Mouse (Mus musculus) heart, adult 2 months (tissue): ENCODE results near the gene Znrd1as. TPM values are rescaled to one million over a fixed set of nuclear protein-coding genes. Genes with fewer than 3 reads are reported as not detected.
A peak's percentile ranks its signal among the peaks of the same experiment; 100 is the strongest.

Experiments used
- DNase-seq, 2 experiments: peaks; one replicate each; pipeline ENCODE4 v3.0.0; 2021
- H3K27ac ChIP-seq: fragments of 200-600 bp; 2 replicates; pipeline ENCODE4 v1.8.1; 2022
- H3K27me3 ChIP-seq: fragments of 200-500 bp; 2 replicates; pipeline ENCODE4 v1.6.1; 2012; ENCODE audit warnings: mild to moderate bottlenecking, low read length, inconsistent platforms, mixed read lengths; ENCODE audit not compliant: control insufficient read depth, insufficient read depth
- H3K36me3 ChIP-seq: fragments of 200-500 bp; 2 replicates; pipeline ENCODE4 v1.6.1; 2012; ENCODE audit warnings: low read length, inconsistent platforms; ENCODE audit not compliant: control insufficient read depth, insufficient read depth
- H3K4me1 ChIP-seq: fragments of 200-500 bp; 2 replicates; pipeline ENCODE4 v1.6.1; 2011; ENCODE audit warnings: low read length; ENCODE audit not compliant: control insufficient read depth, insufficient read depth
- H3K4me3 ChIP-seq: fragments of 200-600 bp; 2 replicates; pipeline ENCODE4 v1.8.1; 2022
- H3K79me2 ChIP-seq: fragments of 200-500 bp; replicated peaks from 2 replicates; pipeline ENCODE4 v1.6.1; 2012; ENCODE audit warnings: mild to moderate bottlenecking, inconsistent platforms, low read length, moderate library complexity, mixed read lengths; ENCODE audit not compliant: control insufficient read depth, insufficient read depth
- H3K9ac ChIP-seq: fragments of 200-500 bp; 2 replicates; pipeline ENCODE4 v1.6.1; 2012; ENCODE audit warnings: low read depth, mild to moderate bottlenecking, control low read depth, inconsistent platforms, low read length, mixed read lengths
- CTCF ChIP-seq: fragments of 200-600 bp; IDR thresholded peaks from 2 replicates; pipeline ENCODE4 v1.8.1; 2022; ENCODE audit warnings: antibody characterized with exemption, mild to moderate bottlenecking, moderate library complexity
- EP300 ChIP-seq: fragments of 200-500 bp; IDR thresholded peaks from 2 replicates; pipeline ENCODE4 v1.6.1; 2011; ENCODE audit warnings: low read depth, low read length, control low read depth; ENCODE audit not compliant: insufficient read depth
- POLR2A ChIP-seq: fragments of 200-500 bp; IDR thresholded peaks from 2 replicates; pipeline ENCODE4 v1.6.1; 2011; ENCODE audit warnings: mild to moderate bottlenecking, low read depth, low read length, control low read depth; ENCODE audit not compliant: insufficient read depth
- WGBS: fragments of 180-500 bp; shearing (Covaris S2); methylation state at CpG from one replicate; pipeline ENCODE4 v1.1.7; 2018; 5-methylcytosine and 5-hydroxymethylcytosine counted together
- intact Hi-C: fragments of 180-260 bp; cut with DNase I; formaldehyde crosslinking; loops from one replicate; pipeline ENCODE4 v1.15.1; 2025
- polyA plus RNA-seq: library from polyadenylated mRNA; depleted of rRNA; stranded (reverse); fragments of >200 nt; gene quantifications from 2 replicates; pipeline ENCODE4 v1.2.3, GENCODE M21; 2012
- total RNA-seq, 2 experiments: library from RNA; stranded (reverse); gene quantifications; 2 replicates each; pipeline ENCODE4 v1.2.3; 2021

Znrd1as gene
- total and polyA plus RNA-seq, 3 experiments, result 4.0 to 18.2 (median 14.1) TPM

DNA sequence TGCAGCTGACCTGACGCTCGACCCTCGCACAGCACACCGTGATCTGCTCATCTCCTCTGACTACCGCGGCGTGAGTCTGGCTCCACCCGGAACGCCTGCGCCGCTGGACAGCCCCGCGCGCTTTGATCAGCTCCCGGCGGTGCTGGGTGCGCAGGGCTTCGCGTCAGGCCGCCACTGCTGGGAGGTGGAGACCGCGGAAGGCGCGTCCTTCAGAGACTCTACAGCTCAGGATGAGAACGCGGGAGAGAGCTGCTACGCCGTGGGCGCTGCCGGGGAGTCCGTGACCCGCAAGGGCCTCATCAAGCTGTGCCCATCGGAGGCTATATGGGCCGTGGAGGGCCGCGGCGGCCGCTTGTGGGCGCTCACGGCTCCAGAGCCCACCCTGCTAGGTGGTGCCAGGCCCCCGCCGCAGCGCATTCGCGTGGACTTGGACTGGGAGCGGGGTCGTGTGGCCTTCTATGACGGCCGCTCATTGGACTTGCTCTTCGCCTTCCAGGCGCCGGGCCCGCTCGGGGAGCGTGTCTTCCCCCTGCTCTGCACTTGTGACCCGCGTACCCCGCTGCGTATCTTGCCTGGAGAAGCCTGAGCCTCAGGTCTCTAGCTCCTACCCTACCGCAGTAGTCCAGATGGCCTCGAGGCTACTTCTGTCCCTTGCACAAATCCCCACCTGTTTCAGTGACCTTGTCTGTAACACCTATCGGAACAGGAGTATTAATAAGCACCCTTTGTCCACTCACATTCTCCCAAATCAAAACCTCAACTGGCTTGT, 11.2 kb upstream of the Znrd1as start:
- Histone ChIP-seq H3K36me3 (peaks cover 2% of the 10 kb centered on the region; the same call in 1 of the 2 replicates), H3K27me3 (no peaks in the 10 kb centered on the region), H3K4me1 (peaks cover 5% of the 10 kb centered on the region), H3K9ac (peak overlapping the region; percentile 74), H3K79me2 (no peaks in the 10 kb centered on the region), H3K27ac (peak overlapping the region; percentile 72), H3K4me3 (peak overlapping the region; percentile 78)
- intact Hi-C loops, result no loop called here
- WGBS, result 1% methylated on average over 62 of the region's 62 CpGs
- no peak; the same call in 1 of the 2 replicates for TF ChIP-seq POLR2A
- peak; percentile 64 for TF ChIP-seq CTCF
- DNase-seq, result peak; percentile 67 to 79

DNA sequence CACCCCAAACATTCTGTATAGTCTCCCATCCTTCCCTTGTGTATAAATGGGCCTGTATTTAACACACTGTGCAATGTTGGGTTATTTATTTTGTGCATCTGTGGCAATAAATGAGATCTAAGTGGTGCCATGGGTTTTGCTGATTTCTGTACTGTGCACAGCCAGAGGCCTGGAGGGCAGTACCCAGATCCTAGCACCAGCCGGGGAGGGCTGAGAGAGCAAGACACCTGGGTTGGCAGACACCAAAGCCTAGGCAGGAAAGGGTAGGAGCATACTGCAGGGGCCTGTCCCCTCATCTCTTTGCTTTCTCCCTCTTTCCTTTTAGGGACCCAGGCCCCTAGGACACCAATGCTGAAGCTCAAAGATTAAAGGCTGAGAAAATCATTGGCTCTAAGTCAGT, 10.1 kb upstream of the Znrd1as start:
- peak overlapping the region; percentile 72; the same call in 1 of the 2 replicates for H3K27ac ChIP-seq
- H3K27me3 ChIP-seq, result no peaks in the 10 kb centered on the region
- 77% methylated on average over 1 of the region's 1 CpGs for WGBS
- no peak for TF ChIP-seq EP300
- TF ChIP-seq CTCF, result no peak
- TF ChIP-seq POLR2A, result 0 out of 2 replicates have a peak, but pooled peaks have one; percentile 7
- intact Hi-C loops, result no loop called here
- H3K4me3 ChIP-seq, result no peak overlapping the region
- H3K79me2 ChIP-seq, result no peaks in the 10 kb centered on the region
- H3K9ac ChIP-seq, result no peak overlapping the region
- H3K36me3 ChIP-seq, result peaks cover 2% of the 10 kb centered on the region; the same call in 1 of the 2 replicates
- DNase-seq, result no peak
- H3K4me1 ChIP-seq, result peaks cover 2% of the 10 kb centered on the region

DNA sequence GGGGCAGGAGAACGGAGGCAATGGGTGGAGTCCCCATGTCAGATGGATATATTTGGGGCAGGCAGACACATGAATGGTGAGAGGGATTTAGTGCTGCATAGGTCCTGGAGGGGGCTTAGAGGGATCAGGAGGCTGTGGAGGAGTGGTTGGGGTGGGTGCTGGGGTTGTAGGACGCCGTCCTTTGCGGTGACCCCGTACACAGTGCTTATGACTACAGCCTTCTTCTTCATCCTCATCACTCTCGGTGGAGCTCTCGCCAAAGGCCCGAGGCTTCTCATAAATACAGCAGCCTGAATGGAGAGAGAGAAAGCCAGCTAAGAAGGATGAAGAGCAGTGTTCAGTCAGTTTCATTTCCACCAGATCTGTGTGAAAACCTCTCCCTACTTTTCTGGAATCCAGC, 9.1 kb upstream of the Znrd1as start:
- intact Hi-C loops, result no loop called here
- WGBS, result 85% methylated on average over 8 of the region's 8 CpGs
- Histone ChIP-seq H3K4me1 (peaks cover 2% of the 10 kb centered on the region), H3K27me3 (no peaks in the 10 kb centered on the region), H3K4me3 (no peak overlapping the region), H3K9ac (no peak overlapping the region), H3K27ac (no peak overlapping the region), H3K79me2 (no peaks in the 10 kb centered on the region), H3K36me3 (peaks cover 2% of the 10 kb centered on the region; the same call in 1 of the 2 replicates)
- TF ChIP-seq POLR2A, result no peak
- TF ChIP-seq EP300, result no peak
- no peak for DNase-seq

DNA sequence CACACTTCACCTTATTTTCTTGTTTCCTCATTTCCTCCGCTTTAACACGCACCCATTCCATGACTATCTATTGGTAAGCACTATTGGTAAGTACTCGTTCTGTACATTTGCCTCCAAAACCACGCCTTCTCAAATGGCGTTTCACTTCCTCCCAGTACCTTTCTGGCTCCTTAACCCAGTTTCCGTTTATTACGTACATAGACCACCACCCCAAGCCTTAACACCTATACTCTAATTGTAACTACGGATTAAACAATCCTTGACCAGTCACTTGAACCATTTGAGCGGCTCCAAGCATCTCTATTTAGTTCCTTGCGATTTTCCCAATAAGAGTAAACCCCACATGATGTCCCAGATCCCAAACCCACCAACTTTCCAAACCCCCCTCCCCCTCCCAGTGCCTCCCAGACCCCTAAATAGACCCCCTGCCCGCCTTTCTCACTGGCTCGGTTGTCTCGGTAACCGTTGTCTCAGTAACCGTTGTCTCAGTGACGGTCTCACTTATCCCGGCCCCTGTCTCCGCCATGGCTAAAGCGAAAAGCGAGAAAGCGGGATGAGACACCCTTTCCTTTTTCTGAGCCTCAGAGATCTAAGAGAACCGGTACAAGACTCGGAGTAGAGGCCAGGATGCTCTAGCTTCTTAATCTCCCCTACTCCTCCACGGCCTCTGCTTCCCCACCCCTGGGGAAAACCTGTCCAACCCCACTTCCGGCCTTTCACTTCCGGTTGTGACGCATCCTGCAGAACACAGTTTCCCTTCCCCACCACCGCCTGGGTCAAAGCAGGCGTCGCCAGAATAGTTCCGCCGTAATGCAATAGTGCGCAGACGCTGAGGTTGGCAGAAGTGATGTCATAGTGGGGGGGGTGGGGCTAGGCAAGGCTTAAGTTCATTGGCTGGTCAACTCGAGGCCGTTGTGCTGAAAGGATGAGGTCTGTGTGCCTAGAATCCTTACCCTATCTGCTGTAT, 7.1 kb upstream of the Znrd1as start, which contains the start of gene Ppp1r11:
Ppp1r11 (minus strand) TSS at position 761 of the 967 bp plus-strand sequence.
- peak within 1 kb of the TSS; percentile 88 for H3K27ac ChIP-seq
- WGBS, result 2% methylated on average over 36 of the region's 36 CpGs
- intact Hi-C loops, result no loop called here
- peaks cover 2% of the 10 kb centered on the region for H3K4me1 ChIP-seq
- no peaks in the 10 kb centered on the region for H3K27me3 ChIP-seq
- DNase-seq, result peak; percentile 93 to 96
- H3K79me2 ChIP-seq, result no peaks in the 10 kb centered on the region
- peak within 1 kb of the TSS; percentile 56 for H3K9ac ChIP-seq
- TF ChIP-seq CTCF, result no peak
- TF ChIP-seq EP300, result peak; percentile 89
- peak; percentile 90 for TF ChIP-seq POLR2A
- peaks cover 2% of the 10 kb centered on the region; the same call in 1 of the 2 replicates for H3K36me3 ChIP-seq
- H3K4me3 ChIP-seq, result peak within 1 kb of the TSS; percentile 84

DNA sequence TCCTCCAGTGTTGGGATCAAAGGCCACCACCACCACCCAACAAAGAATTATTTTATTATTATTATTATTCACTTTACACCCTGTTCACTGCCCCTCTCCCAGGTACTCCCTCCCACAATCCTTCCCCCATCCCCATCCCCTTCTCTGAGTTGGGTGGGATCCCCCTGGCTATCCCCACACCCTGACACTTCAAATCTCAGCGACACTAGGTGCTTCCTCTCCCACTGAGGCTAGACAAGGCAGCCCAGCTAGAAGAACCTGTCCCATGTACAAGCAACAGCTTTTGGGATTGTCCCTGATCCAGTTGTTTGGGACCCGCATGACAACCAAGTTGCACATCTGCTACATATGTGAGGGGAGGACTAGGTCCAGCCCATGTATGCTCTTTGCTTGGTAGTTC, 5.8 kb upstream of the Znrd1as start:
- H3K36me3 ChIP-seq, result peaks cover 2% of the 10 kb centered on the region; the same call in 1 of the 2 replicates

More for the DNA sequence above, 5.8 kb upstream of the Znrd1as start:
- no peaks in the 10 kb centered on the region for H3K79me2 ChIP-seq
- H3K4me1 ChIP-seq, result peaks cover 2% of the 10 kb centered on the region
- no peak overlapping the region for H3K9ac ChIP-seq
- H3K27ac ChIP-seq, result no peak overlapping the region
- intact Hi-C loops, result no loop called here
- TF ChIP-seq EP300 (no peak), POLR2A (no peak), CTCF (no peak)
- H3K27me3 ChIP-seq, result no peaks in the 10 kb centered on the region
- 94% methylated on average over 2 of the region's 2 CpGs for WGBS
- no peak overlapping the region for H3K4me3 ChIP-seq
- DNase-seq, result no peak
